Mouse (Mus musculus) neural tube, embryonic 12.5 days (tissue): ENCODE data around the gene Fgfr4. TPM values are rescaled to one million over a fixed set of nuclear protein-coding genes. Genes with fewer than 3 reads are reported as not detected.
A peak's percentile ranks its signal among the peaks of the same experiment; 100 is the strongest.

Experiments used
- ATAC-seq: fragments of 200-750 bp; cut with Nextera tagmentation; 2 replicates; pipeline ENCODE4 v1.8.0; 2017; ENCODE audit warnings: low read depth, mild to moderate bottlenecking, moderate TSS enrichment, moderate library complexity; ENCODE audit not compliant: low FRiP score
- H3K27ac ChIP-seq: fragments of 300-500 bp; sonication (generic); 2 replicates; pipeline ENCODE4 v1.5.1; 2016
- H3K27me3 ChIP-seq: fragments of 300-500 bp; sonication (generic); replicated peaks from 2 replicates; pipeline ENCODE4 v1.6.1; 2016; ENCODE audit warnings: mild to moderate bottlenecking
- H3K36me3 ChIP-seq: fragments of 300-500 bp; sonication (generic); 2 replicates; pipeline ENCODE4 v1.6.1; 2016; ENCODE audit warnings: mild to moderate bottlenecking
- H3K4me1 ChIP-seq: fragments of 300-500 bp; sonication (generic); 2 replicates; pipeline ENCODE4 v1.6.1; 2016
- H3K4me2 ChIP-seq: fragments of 300-500 bp; sonication (generic); replicated peaks from 2 replicates; pipeline ENCODE4 v1.6.1; 2016; ENCODE audit warnings: mild to moderate bottlenecking
- H3K4me3 ChIP-seq: fragments of 300-500 bp; sonication (generic); 2 replicates; pipeline ENCODE4 v1.5.1; 2016
- H3K9ac ChIP-seq: fragments of 300-500 bp; sonication (generic); 2 replicates; pipeline ENCODE4 v1.6.1; 2016; ENCODE audit warnings: mild to moderate bottlenecking
- H3K9me3 ChIP-seq: fragments of 300-500 bp; sonication (generic); 2 replicates; pipeline ENCODE4 v1.6.1; 2016; ENCODE audit warnings: mild to moderate bottlenecking
- WGBS: fragments of 180-500 bp; shearing (Covaris S2); methylation state at CpG from one replicate; pipeline ENCODE4 v1.1.7; 2016; 5-methylcytosine and 5-hydroxymethylcytosine counted together
- polyA plus RNA-seq: library from polyadenylated mRNA; unstranded; fragments of >200 nt; fragmentation: Nextera tagmentation; extraction: Ambion mirVana; gene quantifications from 2 replicates; pipeline ENCODE4 v1.2.1, GENCODE M21; 2016

The Fgfr4 gene
- polyA plus RNA-seq, 1 experiment from 2014 or later, result 3.7 TPM

DNA sequence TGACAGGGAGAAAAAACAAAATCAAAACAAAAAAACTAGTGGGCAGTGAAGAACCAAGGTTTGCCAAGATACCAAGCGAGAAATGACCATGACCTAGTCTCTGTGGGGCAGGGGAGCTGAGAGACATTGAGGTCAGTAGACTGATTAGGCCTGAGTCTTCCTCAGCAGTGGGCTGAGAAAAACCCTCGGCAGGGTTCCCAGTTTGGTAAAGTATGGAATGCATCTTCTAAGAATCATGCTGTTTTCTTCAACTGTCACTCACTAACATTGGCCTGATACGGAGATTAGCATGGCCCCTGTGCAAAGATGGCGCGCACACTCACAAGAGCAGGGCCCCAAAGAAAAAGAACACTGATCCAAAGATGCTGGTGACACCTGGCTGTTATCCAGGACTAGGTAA is 1.5 kb downstream of the Fgfr4 start:
- no peak overlapping the region for H3K4me3 ChIP-seq
- no peak overlapping the region for H3K9ac ChIP-seq
- H3K4me1 ChIP-seq, result peaks cover 6% of the 10 kb centered on the region
- 88% methylated on average over 5 of the region's 5 CpGs for WGBS
- H3K4me2 ChIP-seq, result no peak overlapping the region
- H3K9me3 ChIP-seq, result no peaks in the 10 kb centered on the region
- peaks cover 18% of the 10 kb centered on the region for H3K27me3 ChIP-seq
- no peaks in the 10 kb centered on the region for H3K36me3 ChIP-seq
- no peak for ATAC-seq
- H3K27ac ChIP-seq, result no peak overlapping the region

DNA sequence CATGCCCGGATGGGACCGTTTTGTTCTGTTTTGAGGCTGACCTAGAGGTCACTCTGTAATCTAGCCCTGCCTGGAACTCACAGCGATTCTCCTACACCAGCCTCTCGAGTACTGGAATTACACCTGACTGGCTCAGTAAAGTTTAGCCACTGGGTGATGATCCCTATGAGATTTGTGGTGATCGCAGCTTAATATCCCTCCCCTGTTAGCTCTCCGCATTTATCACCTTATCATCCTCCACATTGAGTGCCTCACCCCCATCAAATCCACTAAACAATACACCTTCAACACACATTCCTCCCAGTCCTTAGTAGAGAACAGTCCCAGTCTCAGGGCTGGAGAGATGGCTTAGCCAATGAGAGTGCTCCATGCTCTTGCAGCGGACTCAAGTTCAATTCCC is 9.9 kb downstream of the Fgfr4 start:
- no peaks in the 10 kb centered on the region for H3K4me1 ChIP-seq
- ATAC-seq, result no peak
- WGBS, result 68% methylated on average over 7 of the region's 7 CpGs
- H3K27ac ChIP-seq, result no peak overlapping the region
- H3K27me3 ChIP-seq, result no peaks in the 10 kb centered on the region
- H3K9ac ChIP-seq, result no peak overlapping the region
- no peaks in the 10 kb centered on the region for H3K9me3 ChIP-seq
- no peak overlapping the region for H3K4me2 ChIP-seq
- H3K36me3 ChIP-seq, result no peaks in the 10 kb centered on the region
- no peak overlapping the region for H3K4me3 ChIP-seq

DNA sequence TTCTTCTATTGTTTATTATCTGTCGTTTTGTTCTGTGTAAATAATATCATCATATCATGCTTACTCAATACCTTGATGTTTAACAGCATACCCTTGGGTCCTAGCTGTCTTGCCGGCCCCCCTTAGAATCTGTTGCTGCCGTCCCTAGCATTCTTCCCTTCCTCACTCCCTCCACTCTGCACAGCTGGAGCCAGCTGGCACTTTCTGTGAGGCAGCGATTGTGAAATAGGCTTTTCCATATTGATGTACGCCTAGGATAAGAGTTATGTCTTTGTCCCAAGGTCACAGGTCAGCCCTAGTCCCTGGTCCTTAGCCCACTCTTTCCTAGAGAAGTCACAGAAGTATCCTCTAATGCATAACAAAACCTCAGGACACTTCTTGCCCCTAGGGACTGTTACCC is 11.1 kb downstream of the Fgfr4 start:
- H3K4me2 ChIP-seq, result no peak overlapping the region
- H3K27ac ChIP-seq, result no peak overlapping the region
- ATAC-seq, result no peak
- H3K4me1 ChIP-seq, result 0 out of 2 replicates have a peak, but pooled peaks cover 3% of the 10 kb centered on the region
- no peaks in the 10 kb centered on the region for H3K36me3 ChIP-seq
- no peaks in the 10 kb centered on the region for H3K9me3 ChIP-seq
- no peaks in the 10 kb centered on the region for H3K27me3 ChIP-seq
- no peak overlapping the region for H3K4me3 ChIP-seq
- H3K9ac ChIP-seq, result no peak overlapping the region
- WGBS, result 63% methylated on average over 5 of the region's 5 CpGs

DNA sequence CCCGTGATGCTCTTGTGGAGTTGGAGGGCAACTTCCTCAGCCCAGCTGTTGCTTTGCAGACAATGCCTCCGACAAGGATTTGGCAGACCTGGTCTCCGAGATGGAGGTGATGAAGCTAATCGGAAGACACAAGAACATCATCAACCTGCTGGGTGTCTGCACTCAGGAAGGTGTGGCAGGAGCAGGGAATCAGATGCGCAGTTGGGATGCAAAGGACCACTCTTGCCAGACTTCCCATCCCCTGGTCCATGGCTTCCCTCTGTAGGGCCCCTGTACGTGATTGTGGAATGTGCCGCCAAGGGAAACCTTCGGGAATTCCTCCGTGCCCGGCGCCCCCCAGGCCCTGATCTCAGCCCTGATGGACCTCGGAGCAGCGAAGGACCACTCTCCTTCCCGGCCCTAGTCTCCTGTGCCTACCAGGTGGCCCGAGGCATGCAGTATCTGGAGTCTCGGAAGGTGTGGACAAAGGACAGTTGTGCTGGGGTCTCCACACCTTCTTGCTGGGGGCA is 13.4 kb downstream of the Fgfr4 start:
- Histone ChIP-seq H3K4me1 (peaks cover 10% of the 10 kb centered on the region; the same call in 1 of the 2 replicates), H3K27ac (no peak overlapping the region), H3K9ac (no peak overlapping the region), H3K9me3 (no peaks in the 10 kb centered on the region), H3K4me3 (no peak overlapping the region), H3K36me3 (no peaks in the 10 kb centered on the region), H3K27me3 (no peaks in the 10 kb centered on the region), H3K4me2 (no peak overlapping the region)
- 92% methylated on average over 16 of the region's 16 CpGs for WGBS
- no peak for ATAC-seq

DNA sequence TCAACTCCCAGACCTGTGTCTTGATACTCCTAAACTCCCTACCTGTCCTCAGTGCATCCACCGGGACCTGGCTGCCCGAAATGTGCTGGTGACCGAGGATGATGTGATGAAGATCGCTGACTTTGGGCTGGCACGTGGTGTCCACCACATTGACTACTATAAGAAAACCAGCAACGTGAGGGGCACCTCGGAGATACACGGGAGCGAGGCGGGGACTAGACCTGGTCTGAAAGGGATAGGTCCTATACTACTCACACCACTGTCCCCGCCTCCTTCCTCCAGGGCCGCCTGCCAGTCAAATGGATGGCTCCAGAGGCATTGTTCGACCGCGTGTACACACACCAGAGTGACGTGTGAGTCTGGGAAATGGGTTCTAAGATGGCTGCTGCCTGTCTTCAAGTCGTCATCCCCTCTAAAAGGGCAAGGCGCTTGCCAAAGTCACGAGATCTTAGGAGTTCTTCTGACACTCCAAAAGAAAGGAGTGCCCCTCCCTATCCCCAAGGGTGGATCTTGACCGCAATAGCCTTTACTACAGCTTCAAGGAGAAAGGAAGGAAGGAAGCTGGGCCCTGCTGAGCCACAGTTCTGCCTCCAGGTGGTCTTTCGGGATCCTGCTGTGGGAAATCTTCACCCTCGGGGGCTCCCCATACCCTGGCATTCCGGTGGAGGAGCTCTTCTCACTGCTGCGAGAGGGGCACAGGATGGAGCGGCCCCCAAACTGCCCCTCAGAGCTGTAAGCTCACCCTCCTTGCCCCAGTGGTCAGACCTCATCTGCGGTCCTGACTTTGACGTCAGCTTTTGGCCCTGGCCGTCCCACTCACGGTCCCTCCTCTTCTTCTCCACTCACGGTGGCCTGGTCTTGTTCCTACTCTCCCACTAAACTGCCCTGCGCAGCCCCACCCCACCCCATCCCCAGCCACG is 14.6 kb downstream of the Fgfr4 start:
- H3K4me1 ChIP-seq, result peaks cover 20% of the 10 kb centered on the region
- ATAC-seq, result no peak
- no peak overlapping the region for H3K9ac ChIP-seq
- H3K9me3 ChIP-seq, result no peaks in the 10 kb centered on the region
- no peak overlapping the region for H3K4me3 ChIP-seq
- H3K27ac ChIP-seq, result no peak overlapping the region
- WGBS, result 91% methylated on average over 32 of the region's 32 CpGs
- no peaks in the 10 kb centered on the region for H3K36me3 ChIP-seq
- no peak overlapping the region for H3K4me2 ChIP-seq
- H3K27me3 ChIP-seq, result no peaks in the 10 kb centered on the region

DNA sequence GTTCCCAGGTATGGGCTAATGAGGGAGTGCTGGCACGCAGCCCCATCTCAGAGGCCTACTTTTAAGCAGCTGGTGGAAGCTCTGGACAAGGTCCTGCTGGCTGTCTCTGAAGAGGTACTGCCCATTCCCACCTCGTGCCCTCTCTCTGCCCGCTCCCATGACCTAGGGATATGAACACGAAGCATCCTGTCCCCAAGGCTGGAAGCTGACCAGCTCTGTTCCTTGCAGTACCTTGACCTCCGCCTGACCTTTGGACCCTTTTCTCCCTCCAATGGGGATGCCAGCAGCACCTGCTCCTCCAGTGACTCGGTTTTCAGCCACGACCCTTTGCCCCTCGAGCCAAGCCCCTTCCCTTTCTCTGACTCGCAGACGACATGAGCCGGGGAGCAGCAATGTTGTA is 15.4 kb downstream of the Fgfr4 start:
- H3K4me2 ChIP-seq, result no peak overlapping the region
- WGBS, result 76% methylated on average over 11 of the region's 11 CpGs

DNA sequence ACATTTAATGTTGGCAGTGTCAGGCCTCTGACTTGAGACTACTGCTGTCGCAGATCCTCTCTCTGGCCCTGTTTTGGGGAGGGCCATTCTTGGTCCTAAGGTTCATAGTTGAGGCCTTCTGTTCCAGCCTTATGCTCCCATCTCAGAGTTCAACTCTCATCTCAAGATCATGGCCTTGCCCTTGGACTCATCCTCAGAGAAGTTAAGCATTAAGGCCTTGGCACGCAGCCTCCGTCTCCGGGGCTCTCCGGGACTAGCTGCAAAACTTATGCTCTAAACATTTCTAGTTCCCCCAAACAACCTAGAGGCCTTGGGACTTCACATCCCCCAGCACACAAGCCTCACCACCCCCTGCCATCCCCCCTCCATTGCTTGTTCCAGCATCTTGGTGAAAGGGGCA is 15.8 kb downstream of the Fgfr4 start:
- no peaks in the 10 kb centered on the region for H3K9me3 ChIP-seq
- no peaks in the 10 kb centered on the region for H3K36me3 ChIP-seq
- no peak overlapping the region for H3K9ac ChIP-seq
- H3K4me2 ChIP-seq, result no peak overlapping the region
- no peak for ATAC-seq
- WGBS, result 95% methylated on average over 5 of the region's 5 CpGs
- 0 out of 2 replicates have a peak overlapping the region, but pooled peaks have one; percentile 5 for H3K27ac ChIP-seq
- no peak overlapping the region for H3K4me3 ChIP-seq
- no peaks in the 10 kb centered on the region for H3K27me3 ChIP-seq
- peaks cover 27% of the 10 kb centered on the region for H3K4me1 ChIP-seq

More for the DNA sequence above, 15.4 kb downstream of the Fgfr4 start:
- Histone ChIP-seq H3K27me3 (no peaks in the 10 kb centered on the region), H3K36me3 (no peaks in the 10 kb centered on the region), H3K9me3 (no peaks in the 10 kb centered on the region), H3K9ac (no peak overlapping the region), H3K4me3 (no peak overlapping the region), H3K4me1 (peaks cover 27% of the 10 kb centered on the region), H3K27ac (no peak overlapping the region)
- no peak for ATAC-seq

DNA sequence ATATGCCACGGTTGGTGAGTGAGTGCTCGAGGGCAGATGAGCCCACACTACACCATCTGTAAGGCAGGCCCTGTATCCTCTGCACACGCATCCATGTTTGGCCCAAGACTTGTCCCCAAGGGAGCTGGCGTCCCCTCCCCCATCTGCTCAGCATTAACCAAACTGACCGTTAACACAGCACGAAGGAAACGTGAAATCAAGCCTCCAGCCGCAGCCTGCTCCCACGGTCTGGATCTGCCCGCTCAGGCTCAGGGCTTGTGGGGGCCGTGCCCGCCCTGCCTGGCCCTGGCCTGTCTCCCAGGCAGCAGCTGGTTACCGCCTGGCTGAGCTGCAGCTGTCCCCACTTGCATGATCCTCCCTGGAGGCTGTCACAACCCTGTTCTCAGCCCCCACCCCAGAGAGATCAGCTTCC is 16.5 kb downstream of the Fgfr4 start:
- Histone ChIP-seq H3K4me1 (peaks cover 27% of the 10 kb centered on the region), H3K27ac (0 out of 2 replicates have a peak overlapping the region, but pooled peaks have one; percentile 5), H3K4me3 (no peak overlapping the region), H3K9me3 (no peaks in the 10 kb centered on the region), H3K9ac (no peak overlapping the region), H3K4me2 (no peak overlapping the region; the same call in 1 of the 2 replicates), H3K27me3 (no peaks in the 10 kb centered on the region), H3K36me3 (no peaks in the 10 kb centered on the region)
- peak; percentile 83 for ATAC-seq
- 42% methylated on average over 13 of the region's 13 CpGs for WGBS

DNA sequence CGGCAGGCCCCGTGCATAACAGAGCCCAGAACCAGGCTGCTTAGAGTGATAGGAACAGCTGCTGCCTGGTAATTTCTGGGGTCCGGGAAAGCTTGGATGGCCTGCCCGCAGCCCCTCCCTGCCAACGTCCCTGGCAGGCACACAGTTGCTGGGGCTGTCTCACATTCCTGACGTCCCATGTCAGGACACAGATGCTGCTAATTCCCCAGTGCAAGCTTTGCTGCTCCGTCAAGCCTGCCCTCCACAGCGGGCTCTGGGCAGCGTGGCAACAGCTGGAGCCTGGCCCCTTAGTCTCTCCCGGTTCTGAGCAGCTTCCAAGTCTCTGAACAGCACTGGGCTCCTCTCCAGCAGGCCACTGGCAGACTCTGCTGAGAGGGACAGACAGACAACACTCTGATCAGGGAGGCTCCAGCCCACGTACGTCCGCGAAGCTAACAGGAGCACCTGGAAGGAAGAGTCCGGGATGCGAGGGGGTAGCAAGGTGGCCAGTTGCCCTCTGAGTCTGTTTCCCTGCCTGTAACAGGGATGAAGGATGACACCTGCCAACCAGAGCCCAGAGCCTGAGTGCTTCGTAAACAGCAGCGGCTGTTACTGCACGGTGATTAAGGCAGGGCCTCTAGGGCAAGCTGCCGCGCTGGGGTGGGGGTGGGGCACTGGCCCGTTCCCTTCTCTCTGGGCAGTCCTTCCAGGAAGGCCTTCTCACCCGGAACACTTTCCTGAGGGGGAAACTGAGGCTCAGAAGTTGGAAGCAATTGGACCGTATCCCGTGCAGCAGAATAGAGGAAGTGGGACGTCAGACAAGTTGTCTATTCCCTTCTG is 19.3 kb downstream of the Fgfr4 start:
- H3K36me3 ChIP-seq, result no peaks in the 10 kb centered on the region
- 0 out of 2 replicates have a peak overlapping the region, but pooled peaks have one; percentile 40 for H3K9ac ChIP-seq
- peak overlapping the region; percentile 47 for H3K4me2 ChIP-seq
- H3K4me3 ChIP-seq, result no peak overlapping the region
- peaks cover 27% of the 10 kb centered on the region for H3K4me1 ChIP-seq
- WGBS, result 14% methylated on average over 26 of the region's 26 CpGs
- no peaks in the 10 kb centered on the region for H3K9me3 ChIP-seq
- peak; percentile 72 for ATAC-seq
- no peaks in the 10 kb centered on the region for H3K27me3 ChIP-seq
- peak overlapping the region; percentile 62; the same call in 1 of the 2 replicates for H3K27ac ChIP-seq

DNA sequence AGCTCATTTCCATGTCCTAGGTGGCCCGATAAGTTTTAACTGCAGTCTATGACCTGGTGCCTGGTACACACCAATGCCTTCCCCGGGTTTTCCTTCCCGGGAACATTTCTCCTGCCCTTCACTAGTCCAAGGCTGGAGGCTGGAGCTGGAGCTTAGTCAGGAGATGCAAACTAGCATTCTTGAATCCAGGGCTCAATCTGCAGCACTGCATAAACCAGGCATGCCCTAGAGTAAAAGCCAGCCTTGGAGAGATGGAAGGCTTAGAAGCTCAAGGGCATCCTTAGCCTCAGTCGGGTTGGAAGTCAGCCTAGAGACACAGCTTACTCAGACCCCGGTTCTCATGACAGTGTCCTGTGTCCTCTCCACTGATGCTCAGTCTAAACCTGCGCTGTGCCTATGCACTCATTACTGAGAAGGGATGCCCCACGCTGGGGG is 19.9 kb downstream of the Fgfr4 start:
- H3K4me2 ChIP-seq, result peak overlapping the region; percentile 47
- 0 out of 2 replicates have a peak overlapping the region, but pooled peaks have one; percentile 5 for H3K9ac ChIP-seq
- H3K9me3 ChIP-seq, result no peaks in the 10 kb centered on the region
- no peak overlapping the region for H3K27ac ChIP-seq
- no peak overlapping the region for H3K4me3 ChIP-seq
- peaks cover 27% of the 10 kb centered on the region for H3K4me1 ChIP-seq
- H3K36me3 ChIP-seq, result no peaks in the 10 kb centered on the region
- no peak for ATAC-seq
- H3K27me3 ChIP-seq, result no peaks in the 10 kb centered on the region
- WGBS, result 54% methylated on average over 7 of the region's 7 CpGs

DNA sequence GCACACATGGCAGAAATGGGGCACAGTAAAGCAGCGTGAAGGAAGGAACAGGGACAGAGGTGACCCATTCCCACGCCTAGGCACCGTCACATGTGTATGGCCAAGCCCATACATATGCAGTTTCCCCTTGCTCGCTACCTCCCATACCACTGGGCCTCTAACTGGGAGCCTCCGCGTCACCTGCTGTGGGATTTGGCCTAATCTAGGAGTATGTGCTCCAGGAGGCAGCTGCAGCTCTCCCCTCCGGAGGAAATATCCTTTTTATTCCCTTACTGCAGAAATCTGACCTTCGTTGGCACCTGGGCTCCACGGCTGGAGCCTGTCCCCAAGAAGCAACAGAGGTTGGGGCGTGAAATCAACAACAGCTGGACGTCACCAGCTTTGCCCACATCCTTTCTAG is 21.9 kb downstream of the Fgfr4 start:
- no peak overlapping the region for H3K4me2 ChIP-seq
- ATAC-seq, result no peak
- no peak overlapping the region for H3K27ac ChIP-seq
- 77% methylated on average over 11 of the region's 11 CpGs for WGBS
- no peaks in the 10 kb centered on the region for H3K36me3 ChIP-seq
- H3K4me1 ChIP-seq, result peaks cover 17% of the 10 kb centered on the region
- no peak overlapping the region for H3K9ac ChIP-seq
- no peaks in the 10 kb centered on the region for H3K9me3 ChIP-seq
- H3K27me3 ChIP-seq, result no peaks in the 10 kb centered on the region
- no peak overlapping the region for H3K4me3 ChIP-seq

DNA sequence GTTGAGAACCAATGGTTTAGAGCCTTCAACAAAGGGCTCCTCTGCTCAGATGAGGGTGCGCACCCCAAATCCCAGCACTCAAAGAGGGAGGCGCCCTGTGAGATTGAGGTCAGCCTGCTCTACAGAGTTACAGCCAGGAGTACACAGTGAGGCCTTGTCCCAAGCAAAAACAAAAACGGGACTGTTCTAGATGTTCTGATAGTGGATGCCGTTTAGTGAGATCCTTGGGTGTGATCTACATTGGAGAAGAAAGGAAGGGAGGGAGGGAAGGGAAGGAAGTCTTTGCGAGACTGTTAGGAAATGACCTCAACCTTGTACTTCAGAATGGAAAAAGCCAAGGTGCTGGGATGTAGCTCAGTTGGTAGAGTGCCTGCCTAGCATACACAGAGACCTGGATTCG is 23.8 kb downstream of the Fgfr4 start:
- no peaks in the 10 kb centered on the region for H3K36me3 ChIP-seq
- H3K4me3 ChIP-seq, result no peak overlapping the region
- peaks cover 16% of the 10 kb centered on the region for H3K4me1 ChIP-seq
- no peak overlapping the region for H3K4me2 ChIP-seq
- 89% methylated on average over 6 of the region's 6 CpGs for WGBS
- H3K9me3 ChIP-seq, result no peaks in the 10 kb centered on the region
- no peak overlapping the region for H3K27ac ChIP-seq
- H3K27me3 ChIP-seq, result no peaks in the 10 kb centered on the region
- no peak overlapping the region for H3K9ac ChIP-seq
- no peak for ATAC-seq
